ENCODE assay signal across 8 mouse cellular contexts in genomic region chr1:36145050-36145449, GRCm38 (mm10).
DNase-seq lines count a peak whose midpoint lies in the region; ATAC-seq and TF ChIP-seq lines count a peak whose summit lies in the region.

No protein-coding gene starts in this region.

- H3K9ac ChIP-seq in midbrain, embryonic 14.5 days (replicated peaks; ENCODE audit: low read length), result no peak overlapping the region
- no peak overlapping the region for H3K9ac ChIP-seq in midbrain, embryonic 13.5 days (replicated peaks)
- no peak overlapping the region for H3K9ac ChIP-seq in stomach, postnatal 0 days (ENCODE audit: low read length)

- TF ChIP-seq EP300 in stomach, postnatal 0 days (optimal IDR thresholded peaks at IDR 0.05), result no peak

- H3K27me3 ChIP-seq in midbrain, embryonic 14.5 days (ENCODE audit: control insufficient read depth, insufficient read depth, low read length), result no peaks in the 10 kb centered on the region
- H3K27me3 ChIP-seq in midbrain, embryonic 13.5 days, result no peaks in the 10 kb centered on the region
- H3K27me3 ChIP-seq in stomach, postnatal 0 days (ENCODE audit: control insufficient read depth, insufficient read depth, low read length), result no peaks in the 10 kb centered on the region

- intact Hi-C loops in gastrocnemius, adult 2 months (cut with DNase I), result loop anchor here (2.0 kb wide), 1 partner anchor 108 kb away; no protein-coding TSS in a partner anchor
- intact Hi-C loops in gastrocnemius, postnatal 36 days (cut with DNase I), result loop anchor here (2.0 kb wide), 1 partner anchor 110 kb away; no protein-coding TSS in a partner anchor
- intact Hi-C loops in left cerebral cortex, postnatal 10 days (cut with DNase I), result loop anchor here (5.0 kb wide), 1 partner anchor 1253 kb away; no protein-coding TSS in a partner anchor
- intact Hi-C loops in gastrocnemius, postnatal 14 days (cut with DNase I; ENCODE audit: low total_unique reads), result loop anchor here (1.0 to 10.0 kb wide), 2 partner anchors 37 to 110 kb away; no protein-coding TSS in a partner anchor

- no peak overlapping the region for H3K4me3 ChIP-seq in gastrocnemius, adult 2 months
- no peak overlapping the region for H3K4me3 ChIP-seq in midbrain, embryonic 14.5 days (replicated peaks; ENCODE audit: low read depth, low read length)
- no peak overlapping the region for H3K4me3 ChIP-seq in midbrain, embryonic 13.5 days (replicated peaks)
- no peak overlapping the region for H3K4me3 ChIP-seq in cortical plate, adult 2 months (ENCODE audit: insufficient read depth, low read length)
- no peak overlapping the region for H3K4me3 ChIP-seq in stomach, postnatal 0 days (ENCODE audit: low read depth, low read length)

- no peak for TF ChIP-seq POLR2A in cortical plate, adult 2 months (IDR thresholded peaks at IDR 0.05; ENCODE audit: extremely low read depth, insufficient read depth, low read length)

- WGBS in midbrain, embryonic 14.5 days, result 26% methylated on average over 1 of the region's 1 CpGs
- 41% methylated on average over 1 of the region's 1 CpGs for WGBS in midbrain, embryonic 13.5 days
- WGBS in stomach, postnatal 0 days, result 10% methylated on average over 1 of the region's 1 CpGs

- DNase-seq in gastrocnemius, adult 2 months, result peak; percentile 49
- DNase-seq in gastrocnemius, postnatal 36 days, result no peak
- DNase-seq in midbrain, embryonic 14.5 days, result peak; percentile 75
- DNase-seq in left cerebral cortex, postnatal 10 days (ENCODE audit: extremely low spot score in 1 of 2, low spot score in 2 of 2), result peak; percentile 40 to 48
- DNase-seq in stomach, postnatal 0 days (ENCODE audit: low spot score), result no peak
- no peak for DNase-seq in gastrocnemius, postnatal 14 days

- no peak for ATAC-seq in midbrain, embryonic 14.5 days (ENCODE audit: low FRiP score, low TSS enrichment)
- no peak for ATAC-seq in midbrain, embryonic 13.5 days
- no peak for ATAC-seq in stomach, postnatal 0 days (ENCODE audit: low FRiP score, low TSS enrichment)

- no peaks in the 10 kb centered on the region for H3K4me1 ChIP-seq in midbrain, embryonic 14.5 days (ENCODE audit: control insufficient read depth, insufficient read depth, low read length)
- H3K4me1 ChIP-seq in midbrain, embryonic 13.5 days (replicated peaks), result no peaks in the 10 kb centered on the region
- no peaks in the 10 kb centered on the region for H3K4me1 ChIP-seq in cortical plate, adult 2 months (ENCODE audit: control insufficient read depth, insufficient read depth, low read length)
- H3K4me1 ChIP-seq in stomach, postnatal 0 days (replicated peaks; ENCODE audit: control insufficient read depth, insufficient read depth), result no peaks in the 10 kb centered on the region

- TF ChIP-seq CTCF in gastrocnemius, adult 2 months (IDR thresholded peaks at IDR 0.05), result peak; percentile 74
- peak; percentile 54 for TF ChIP-seq CTCF in cortical plate, adult 2 months (IDR thresholded peaks at IDR 0.05; ENCODE audit: extremely low read depth, insufficient read depth, low read length)
- TF ChIP-seq CTCF in stomach, postnatal 0 days (IDR thresholded peaks at IDR 0.05; ENCODE audit: low read depth), result peak; percentile 76

- no peak overlapping the region for H3K4me2 ChIP-seq in midbrain, embryonic 14.5 days (ENCODE audit: low read length)
- H3K4me2 ChIP-seq in midbrain, embryonic 13.5 days (replicated peaks), result no peak overlapping the region
- H3K4me2 ChIP-seq in stomach, postnatal 0 days (replicated peaks; ENCODE audit: low read depth), result no peak overlapping the region

- peaks cover 86% of the 10 kb centered on the region for H3K36me3 ChIP-seq in midbrain, embryonic 14.5 days (ENCODE audit: control insufficient read depth, insufficient read depth, low read length)
- peaks cover 90% of the 10 kb centered on the region for H3K36me3 ChIP-seq in midbrain, embryonic 13.5 days
- H3K36me3 ChIP-seq in stomach, postnatal 0 days (ENCODE audit: control insufficient read depth, insufficient read depth, low read length), result peaks cover 29% of the 10 kb centered on the region

- H3K27ac ChIP-seq in gastrocnemius, adult 2 months, result no peak overlapping the region; the same call in 1 of the 2 replicates
- no peak overlapping the region for H3K27ac ChIP-seq in midbrain, embryonic 14.5 days (replicated peaks; ENCODE audit: low read depth, low read length)
- H3K27ac ChIP-seq in midbrain, embryonic 13.5 days, result no peak overlapping the region
- H3K27ac ChIP-seq in cortical plate, adult 2 months (ENCODE audit: insufficient read depth, low read length), result no peak overlapping the region
- no peak overlapping the region for H3K27ac ChIP-seq in stomach, postnatal 0 days (replicated peaks)

- H3K9me3 ChIP-seq in midbrain, embryonic 14.5 days (ENCODE audit: control insufficient read depth, low read length), result no peaks in the 10 kb centered on the region
- no peaks in the 10 kb centered on the region for H3K9me3 ChIP-seq in midbrain, embryonic 13.5 days
- no peaks in the 10 kb centered on the region for H3K9me3 ChIP-seq in stomach, postnatal 0 days (ENCODE audit: control insufficient read depth, low read length)

Comparison
In these comparisons a context has a peak if more than half of its experiments do, and no peak if none do; other contexts are left out.
1. DNase-seq: peak in gastrocnemius, adult 2 months (single experiment), midbrain, embryonic 14.5 days (single experiment) and left cerebral cortex, postnatal 10 days (2 of 2); none in gastrocnemius, postnatal 36 days (0 of 2), stomach, postnatal 0 days (single experiment) and gastrocnemius, postnatal 14 days (single experiment).
2. Peak in every context shown above with its lines, with median percentiles within 50 percentile points of each other: CTCF ChIP-seq.